Mouse (Mus musculus) testis, adult 2 months (tissue): Measurements from ENCODE around the gene Gjc1.

Experiments used
- CTCF ChIP-seq: fragments of 200-500 bp; IDR thresholded peaks from 2 replicates; pipeline ENCODE4 v1.5.1; 2012; ENCODE audit warnings: low read depth, mild to moderate bottlenecking, inconsistent platforms, low read length, moderate library complexity; ENCODE audit not compliant: control insufficient read depth, insufficient read depth, insufficient replicate concordance
- POLR2A ChIP-seq: fragments of 200-500 bp; IDR thresholded peaks from 2 replicates; pipeline ENCODE4 v1.6.1; 2012; ENCODE audit warnings: low read depth, mild to moderate bottlenecking, inconsistent platforms, low read length, moderate library complexity; ENCODE audit not compliant: control insufficient read depth

- TF ChIP-seq POLR2A (no peak), CTCF (no peak)
These were observed 26.4 kb upstream of the Gjc1 start for GRCm38 (mm10) chr11:102845926-102846325.
